Mouse (Mus musculus) C2C12 (cell line): Measurements from ENCODE around the gene Med23. TPM values are rescaled to one million over a fixed set of nuclear protein-coding genes. Genes with fewer than 3 reads are reported as not detected.

Experiments
- H3K27me3 ChIP-seq: one replicate; pipeline ENCODE4 v1.6.1; 2011; ENCODE audit not compliant: control insufficient read depth, insufficient read depth, insufficient read length
- H3K36me3 ChIP-seq: one replicate; pipeline ENCODE4 v1.6.1; 2011; ENCODE audit not compliant: control insufficient read depth, insufficient read depth
- H3K4me3 ChIP-seq: one replicate; pipeline ENCODE4 v1.5.1; 2011; ENCODE audit warnings: mild to moderate bottlenecking, control low read depth; ENCODE audit not compliant: poor library complexity, insufficient read depth, severe bottlenecking
- H3K79me2 ChIP-seq: one replicate; pipeline ENCODE4 v1.6.1; 2011; ENCODE audit not compliant: control insufficient read depth, insufficient read depth
- H3K79me3 ChIP-seq: one replicate; pipeline ENCODE4 v1.6.1; 2011; ENCODE audit warnings: low read depth, control low read depth
- H3ac ChIP-seq: one replicate; pipeline ENCODE3; 2011; ENCODE audit warnings: low read depth; ENCODE audit not compliant: control insufficient read depth, insufficient read length
- CEBPB ChIP-seq: IDR thresholded peaks from one replicate; pipeline ENCODE4 v1.6.1; 2011; ENCODE audit warnings: low read depth, mild to moderate bottlenecking, control low read depth, moderate library complexity
- CTCF ChIP-seq: IDR thresholded peaks from one replicate; pipeline ENCODE4 v1.5.1; 2011; ENCODE audit not compliant: control insufficient read depth, insufficient read depth, insufficient read length
- FOSL1 ChIP-seq: IDR thresholded peaks from one replicate; pipeline ENCODE4 v1.8.0; 2011; ENCODE audit warnings: mild to moderate bottlenecking, low read length; ENCODE audit not compliant: poor library complexity, insufficient read depth, severe bottlenecking
- MAX ChIP-seq: IDR thresholded peaks from one replicate; pipeline ENCODE4 v1.6.1; 2011; ENCODE audit warnings: mild to moderate bottlenecking, control low read depth
- MYOD1 ChIP-seq: IDR thresholded peaks from one replicate; pipeline ENCODE4 v1.6.1; 2011; ENCODE audit warnings: low read depth; ENCODE audit not compliant: control insufficient read depth, insufficient read length
- MYOG ChIP-seq: IDR thresholded peaks from one replicate; pipeline ENCODE4 v1.6.1; 2011; ENCODE audit not compliant: control insufficient read depth, insufficient read length; ENCODE audit errors: extremely low read depth
- USF1 ChIP-seq: IDR thresholded peaks from one replicate; pipeline ENCODE4 v1.6.1; 2011; ENCODE audit warnings: low read depth, mild to moderate bottlenecking, control low read depth, moderate library complexity
- polyA plus RNA-seq: library from polyadenylated mRNA; unstranded; fragments of >200 nt; fragmentation: generic; extraction: Trizol; gene quantifications from one replicate; pipeline ENCODE4 v1.2.1, GENCODE M21; 2012; ENCODE audit warnings: missing spikeins

Gene Med23
- polyA plus RNA-seq, 1 experiment = 10.5 TPM

- no peaks in the 10 kb centered on the region for H3K79me2 ChIP-seq
- H3K27me3 ChIP-seq = no peaks in the 10 kb centered on the region
- H3K36me3 ChIP-seq = peaks cover 91% of the 10 kb centered on the region
- TF ChIP-seq CEBPB (no peak), FOSL1 (no peak), USF1 (no peak), MYOG (no peak), CTCF (no peak), MAX (no peak), MYOD1 (no peak)
- no peaks in the 10 kb centered on the region for H3K79me3 ChIP-seq
- no peak overlapping the region for H3ac ChIP-seq
- no peak overlapping the region for H3K4me3 ChIP-seq
Observed at GRCm38 (mm10) chr10:24895927-24896326, 26.1 kb downstream of the Med23 start.

- H3K36me3 ChIP-seq = peaks cover 86% of the 10 kb centered on the region
- H3K79me2 ChIP-seq = no peaks in the 10 kb centered on the region
- TF ChIP-seq FOSL1 (no peak), USF1 (no peak), CTCF (no peak), CEBPB (no peak), MAX (no peak), MYOD1 (no peak), MYOG (no peak)
Observed at GRCm38 (mm10) chr10:24905627-24906026, 35.8 kb downstream of the Med23 start.

GRCm38 (mm10) chr10:24911199-24911598 lies 41.4 kb downstream of the Med23 start:
- Histone ChIP-seq H3K4me3 (no peak overlapping the region), H3K79me3 (no peaks in the 10 kb centered on the region), H3ac (no peak overlapping the region), H3K36me3 (peaks cover 84% of the 10 kb centered on the region), H3K79me2 (no peaks in the 10 kb centered on the region), H3K27me3 (no peaks in the 10 kb centered on the region)
- TF ChIP-seq USF1 (no peak), CTCF (no peak), CEBPB (no peak), MYOD1 (no peak), FOSL1 (no peak), MYOG (no peak), MAX (no peak)

More at GRCm38 (mm10) chr10:24905627-24906026, 35.8 kb downstream of the Med23 start:
- no peak overlapping the region for H3ac ChIP-seq
- no peak overlapping the region for H3K4me3 ChIP-seq
- H3K27me3 ChIP-seq = no peaks in the 10 kb centered on the region
- no peaks in the 10 kb centered on the region for H3K79me3 ChIP-seq

GRCm38 (mm10) chr10:24912576-24912975 lies 42.8 kb downstream of the Med23 start:
- Histone ChIP-seq H3K79me2 (no peaks in the 10 kb centered on the region), H3K36me3 (peaks cover 80% of the 10 kb centered on the region), H3ac (no peak overlapping the region), H3K27me3 (no peaks in the 10 kb centered on the region), H3K79me3 (no peaks in the 10 kb centered on the region), H3K4me3 (no peak overlapping the region)
- TF ChIP-seq CTCF = no peak
- TF ChIP-seq MYOG = no peak
- no peak for TF ChIP-seq FOSL1
- no peak for TF ChIP-seq CEBPB
- TF ChIP-seq USF1 = no peak
- no peak for TF ChIP-seq MYOD1
- no peak for TF ChIP-seq MAX

GRCm38 (mm10) chr10:24915486-24915885 lies 45.7 kb downstream of the Med23 start:
- H3K79me2 ChIP-seq = no peaks in the 10 kb centered on the region
- H3K36me3 ChIP-seq = peaks cover 63% of the 10 kb centered on the region
- H3K4me3 ChIP-seq = no peak overlapping the region
- H3K79me3 ChIP-seq = no peaks in the 10 kb centered on the region
- no peaks in the 10 kb centered on the region for H3K27me3 ChIP-seq
- no peak overlapping the region for H3ac ChIP-seq
- TF ChIP-seq CEBPB = no peak
- no peak for TF ChIP-seq MYOG
- no peak for TF ChIP-seq MYOD1
- TF ChIP-seq USF1 = no peak
- no peak for TF ChIP-seq CTCF
- no peak for TF ChIP-seq FOSL1
- no peak for TF ChIP-seq MAX

- Histone ChIP-seq H3K4me3 (no peak overlapping the region), H3ac (no peak overlapping the region), H3K36me3 (peaks cover 5% of the 10 kb centered on the region), H3K27me3 (no peaks in the 10 kb centered on the region), H3K79me2 (no peaks in the 10 kb centered on the region), H3K79me3 (no peaks in the 10 kb centered on the region)
- TF ChIP-seq USF1 (no peak), MAX (no peak), MYOD1 (no peak), FOSL1 (no peak), MYOG (no peak), CTCF (no peak), CEBPB (no peak)
Observed at GRCm38 (mm10) chr10:24922977-24923376, 53.2 kb downstream of the Med23 start.
